Mouse (Mus musculus): ENCODE data around the gene Syne1.

GRCm38 (mm10) chr10:5591996-5592395 lies 40.7 kb upstream of the Syne1 start:
- TF ChIP-seq POLR2A (IDR thresholded peaks at IDR 0.05; ENCODE audit: insufficient read depth, low read depth, low read length): peak; percentile 74; the same call in 1 of the 2 replicates
- TF ChIP-seq EP300 (IDR thresholded peaks at IDR 0.05; ENCODE audit: insufficient read depth, low read depth, low read length): peak; percentile 83
